Mouse (Mus musculus): ENCODE measurements at regions not wholly inside any gene's neighbourhood (a gene's known extent, or its start where the extent isn't known, plus 50 kb on each side); places are given as distances from the start of the nearest gene placed in this dataset.

- no peak for DNase-seq (ENCODE audit: low spot score)
These were observed 206.7 kb upstream of the Ank start for GRCm38 (mm10) chr15:27259854-27260191.

GRCm38 (mm10) chr15:27270203-27270602 is 196.3 kb upstream of the Ank start:
- no peak for DNase-seq (ENCODE audit: low spot score)

- no peak for DNase-seq (ENCODE audit: low spot score)
These were observed 184.2 kb upstream of the Ank start for GRCm38 (mm10) chr15:27282279-27282678.

GRCm38 (mm10) chr15:27303856-27304255 is 162.6 kb upstream of the Ank start:
- no peak for DNase-seq (ENCODE audit: low spot score)

GRCm38 (mm10) chr15:27304256-27304655 is 162.2 kb upstream of the Ank start:
- DNase-seq (ENCODE audit: low spot score): no peak

GRCm38 (mm10) chr15:27305035-27305434 is 161.4 kb upstream of the Ank start:
- DNase-seq (ENCODE audit: low spot score): no peak

- no peak for DNase-seq (ENCODE audit: low spot score)
These were observed 157.8 kb upstream of the Ank start for GRCm38 (mm10) chr15:27308639-27309038.

GRCm38 (mm10) chr15:27315964-27316745 is 150.3 kb upstream of the Ank start:
- peak; percentile 52 for DNase-seq (ENCODE audit: low spot score)

GRCm38 (mm10) chr15:27316746-27317129 is 149.7 kb upstream of the Ank start:
- DNase-seq (ENCODE audit: low spot score): no peak

GRCm38 (mm10) chr15:27321915-27322665 is 144.4 kb upstream of the Ank start:
- no peak for DNase-seq (ENCODE audit: low spot score)

- peak; percentile 66 for DNase-seq (ENCODE audit: low spot score)
These were observed 140.5 kb upstream of the Ank start for GRCm38 (mm10) chr15:27325847-27326548.

- DNase-seq (ENCODE audit: low spot score): no peak
These were observed 140.0 kb upstream of the Ank start for GRCm38 (mm10) chr15:27326549-27326876.

GRCm38 (mm10) chr15:27327744-27328143 is 138.7 kb upstream of the Ank start:
- no peak for DNase-seq (ENCODE audit: low spot score)

GRCm38 (mm10) chr15:27328441-27328840 is 138.0 kb upstream of the Ank start:
- DNase-seq (ENCODE audit: low spot score): no peak

- DNase-seq (ENCODE audit: low spot score): no peak
These were observed 126.4 kb upstream of the Ank start for GRCm38 (mm10) chr15:27340070-27340469.

GRCm38 (mm10) chr15:27341518-27341976 is 124.9 kb upstream of the Ank start:
- no peak for DNase-seq (ENCODE audit: low spot score)

GRCm38 (mm10) chr15:27358441-27358840 is 108.0 kb upstream of the Ank start:
- no peak for DNase-seq (ENCODE audit: low spot score)

- no peak for DNase-seq (ENCODE audit: low spot score)
These were observed 107.2 kb upstream of the Ank start for GRCm38 (mm10) chr15:27359271-27359670.

GRCm38 (mm10) chr15:27374517-27374916 is 92.0 kb upstream of the Ank start:
- no peak for DNase-seq (ENCODE audit: low spot score)

- DNase-seq (ENCODE audit: low spot score): no peak
These were observed 87.8 kb upstream of the Ank start for GRCm38 (mm10) chr15:27378601-27379094.

- no peak for DNase-seq (ENCODE audit: low spot score)
These were observed 86.0 kb upstream of the Ank start for GRCm38 (mm10) chr15:27380436-27380945.

- no peak for DNase-seq (ENCODE audit: low spot score)
These were observed 84.9 kb upstream of the Ank start for GRCm38 (mm10) chr15:27381565-27381964.

GRCm38 (mm10) chr15:27390567-27390966 is 75.9 kb upstream of the Ank start:
- no peak for DNase-seq (ENCODE audit: low spot score)
